Mouse (Mus musculus) megakaryocyte, embryonic 14.5 days (primary cell): ENCODE results near the gene Tmem30b.

Source experiments
- FLI1 ChIP-seq: IDR thresholded peaks from 2 replicates; pipeline ENCODE4 v1.6.1; 2012; ENCODE audit warnings: low read length, inconsistent platforms, mixed read lengths
- GATA1 ChIP-seq: IDR thresholded peaks from 3 replicates; pipeline ENCODE4 v1.6.1; 2012; ENCODE audit warnings: mixed read lengths, low read length, inconsistent platforms, borderline replicate concordance

DNA sequence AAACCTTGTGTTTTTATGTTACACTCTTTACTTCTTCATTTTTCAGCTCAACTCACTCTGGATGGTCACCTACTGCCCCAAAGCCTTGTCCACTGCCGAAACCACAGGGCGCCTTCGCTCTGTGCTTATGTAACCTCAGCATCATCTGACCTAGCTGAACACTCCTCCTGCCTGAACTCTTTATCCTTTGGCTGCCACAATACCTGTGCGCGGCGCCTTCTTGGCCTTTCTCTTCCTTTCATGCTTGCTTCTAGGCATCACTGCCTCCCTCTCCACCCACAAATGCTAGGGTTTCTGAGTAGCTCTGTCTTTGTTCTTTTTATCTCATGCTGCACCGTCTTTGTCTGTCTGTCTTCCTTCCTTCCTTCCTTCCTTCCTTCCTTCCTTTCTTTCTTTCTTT lies 34.6 kb upstream of the Tmem30b start:
- no peak for TF ChIP-seq GATA1
- no peak for TF ChIP-seq FLI1
